Mouse (Mus musculus) olfactory bulb, adult 2 months (tissue): ENCODE results near the gene Gapdhs.

Experiments
- CTCF ChIP-seq: fragments of 200-500 bp; IDR thresholded peaks from 2 replicates; pipeline ENCODE4 v1.5.1; 2012; ENCODE audit warnings: low read depth, mild to moderate bottlenecking, low read length, moderate library complexity; ENCODE audit not compliant: insufficient read depth
- POLR2A ChIP-seq: fragments of 200-500 bp; IDR thresholded peaks from 2 replicates; pipeline ENCODE4 v1.6.1; 2012; ENCODE audit warnings: mild to moderate bottlenecking, low read depth, low read length, moderate library complexity; ENCODE audit not compliant: insufficient read depth

DNA sequence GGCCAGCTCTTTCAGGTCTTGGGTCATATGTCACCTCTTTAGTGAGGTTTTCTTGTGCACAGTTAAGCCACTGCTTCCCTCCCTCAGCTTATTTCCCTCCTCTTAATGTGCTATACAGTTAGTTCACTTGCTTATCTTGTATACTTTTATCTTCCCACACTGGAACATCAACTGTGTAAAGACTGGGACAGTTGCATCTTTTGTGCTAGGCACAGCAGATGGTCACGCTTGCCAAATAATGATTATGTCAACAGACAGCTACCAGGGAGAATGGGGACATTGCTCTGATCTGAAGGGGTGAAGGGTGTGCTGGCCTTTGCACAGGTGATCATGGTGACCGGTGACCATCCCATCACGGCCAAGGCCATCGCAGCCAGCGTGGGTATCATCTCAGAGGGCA is 23.8 kb downstream of the Gapdhs start:
- TF ChIP-seq POLR2A (no peak), CTCF (no peak)
